Mouse (Mus musculus) embryonic fibroblast, embryonic 13.5 days (primary cell): ENCODE data around the gene Cc2d2b.

Source experiments
- CTCF ChIP-seq: IDR thresholded peaks from 2 replicates; pipeline ENCODE4 v1.5.1; 2011; ENCODE audit warnings: mild to moderate bottlenecking, control low read depth, low read length, moderate library complexity, borderline replicate concordance; ENCODE audit not compliant: insufficient read depth
- POLR2A ChIP-seq: IDR thresholded peaks from 2 replicates; pipeline ENCODE4 v1.6.1; 2011; ENCODE audit warnings: low read depth, mild to moderate bottlenecking, control low read depth, low read length, moderate library complexity

- TF ChIP-seq CTCF = no peak
- TF ChIP-seq POLR2A = no peak
Observed at GRCm38 (mm10) chr19:40834436-40834835, 85.9 kb downstream of the Cc2d2b start.
